Mouse (Mus musculus) MEL (cell line): Measurements from ENCODE around the gene Bgn. TPM values are rescaled to one million over a fixed set of nuclear protein-coding genes. Genes with fewer than 3 reads are reported as not detected.

ENCODE experiments used
- DNase-seq: peaks from one replicate; pipeline ENCODE4 v3.0.0; 2011; ENCODE audit warnings: low read depth, low spot score
- H3K27ac ChIP-seq: 2 replicates; pipeline ENCODE4 v1.5.1; 2012; ENCODE audit warnings: low read depth, mild to moderate bottlenecking, control low read depth, low read length, moderate library complexity; ENCODE audit not compliant: control insufficient read depth
- H3K27me3 ChIP-seq, 2 experiments: fragments of 150-350 bp in 1 of 2; sonication (generic) in 1 of 2; 2 replicates each; pipeline ENCODE4 v1.6.1; 2012; ENCODE audit warnings: low read length in 2 of 2, mild to moderate bottlenecking in 2 of 2, improper control_type of control experiment in 1 of 2, moderate library complexity in 1 of 2; ENCODE audit not compliant: insufficient read depth in 2 of 2, control insufficient read depth in 1 of 2
- H3K36me3 ChIP-seq, 2 experiments: 2 replicates each; pipeline ENCODE4 v1.6.1; 2012 to 2014; ENCODE audit warnings: low read length in 2 of 2, improper control_type of control experiment in 1 of 2, inconsistent platforms in 1 of 2, mild to moderate bottlenecking in 1 of 2; ENCODE audit not compliant: insufficient read depth in 2 of 2, control insufficient read depth in 1 of 2
- H3K4me1 ChIP-seq, 2 experiments: fragments of 150-350 bp in 1 of 2; sonication (generic) in 1 of 2; 2 replicates each; pipeline ENCODE4 v1.6.1; 2012; ENCODE audit warnings: low read length in 2 of 2, improper control_type of control experiment in 1 of 2, mild to moderate bottlenecking in 1 of 2; ENCODE audit not compliant: insufficient read depth in 2 of 2, control insufficient read depth in 1 of 2
- H3K4me3 ChIP-seq, 2 experiments: fragments of 150-350 bp in 1 of 2; sonication (generic) in 1 of 2; 2 replicates each; pipeline ENCODE4 v1.5.1; 2012; ENCODE audit warnings: low read depth in 2 of 2, low read length in 2 of 2, mild to moderate bottlenecking in 2 of 2, moderate library complexity in 2 of 2, control low read depth in 1 of 2, improper control_type of control experiment in 1 of 2; ENCODE audit not compliant: control insufficient read depth in 1 of 2, insufficient read depth in 1 of 2
- H3K79me2 ChIP-seq: 2 replicates; pipeline ENCODE4 v1.6.1; 2012; ENCODE audit warnings: mild to moderate bottlenecking, low read length, moderate library complexity; ENCODE audit not compliant: control insufficient read depth, poor library complexity, insufficient read depth
- H3K9ac ChIP-seq: 2 replicates; pipeline ENCODE4 v1.6.1; 2012; ENCODE audit warnings: low read depth, mild to moderate bottlenecking, control low read depth, low read length, moderate library complexity; ENCODE audit not compliant: control insufficient read depth, poor library complexity, severe bottlenecking
- H3K9me3 ChIP-seq: fragments of 150-350 bp; sonication (generic); replicated peaks from 2 replicates; pipeline ENCODE4 v1.6.1; 2012; ENCODE audit warnings: mild to moderate bottlenecking, low read length, improper control_type of control experiment, moderate library complexity; ENCODE audit not compliant: insufficient read depth
- CHD1 ChIP-seq: IDR thresholded peaks from 2 replicates; pipeline ENCODE4 v1.6.1; 2012; ENCODE audit warnings: low read depth, mild to moderate bottlenecking, inconsistent platforms, low read length, improper control_type of control experiment
- CTCF ChIP-seq, 3 experiments: IDR thresholded peaks in 2 of 3; conservative IDR thresholded peaks in 1 of 3; 2 replicates each; pipeline ENCODE4 v1.5.1; 2011 to 2012; ENCODE audit warnings: low read length in 3 of 3, low read depth in 2 of 3, mild to moderate bottlenecking in 2 of 3, improper control_type of control experiment in 1 of 3, inconsistent platforms in 1 of 3, mixed read lengths in 1 of 3, moderate library complexity in 1 of 3; ENCODE audit not compliant: control insufficient read depth in 1 of 3, insufficient read depth in 1 of 3, poor library complexity in 1 of 3, severe bottlenecking in 1 of 3
- GABPA ChIP-seq: IDR thresholded peaks from 2 replicates; pipeline ENCODE4 v1.6.1; 2012; ENCODE audit warnings: low read depth, mild to moderate bottlenecking, inconsistent platforms, low read length, improper control_type of control experiment, moderate library complexity
- GATA1 ChIP-seq: IDR thresholded peaks from 2 replicates; pipeline ENCODE4 v1.6.1; 2011; ENCODE audit warnings: low read depth, low read length, improper control_type of control experiment
- MAX ChIP-seq: IDR thresholded peaks from 2 replicates; pipeline ENCODE4 v1.6.1; 2011; ENCODE audit warnings: low read length, improper control_type of control experiment
- MAZ ChIP-seq: IDR thresholded peaks from 2 replicates; pipeline ENCODE4 v1.6.1; 2012; ENCODE audit warnings: low read depth, mild to moderate bottlenecking, inconsistent platforms, low read length, improper control_type of control experiment
- MEF2A ChIP-seq: IDR thresholded peaks from 2 replicates; pipeline ENCODE4 v1.6.1; 2014; ENCODE audit warnings: low read depth, mild to moderate bottlenecking, inconsistent platforms, low read length, improper control_type of control experiment; ENCODE audit not compliant: poor library complexity, insufficient replicate concordance, severe bottlenecking; ENCODE audit errors: extremely low read depth
- MXI1 ChIP-seq: IDR thresholded peaks from 2 replicates; pipeline ENCODE4 v1.6.1; 2011; ENCODE audit warnings: mild to moderate bottlenecking, low read depth, low read length, improper control_type of control experiment
- MYB ChIP-seq: IDR thresholded peaks from 2 replicates; pipeline ENCODE4 v1.6.1; 2011; ENCODE audit warnings: mild to moderate bottlenecking, low read depth, low read length, improper control_type of control experiment
- NRF1 ChIP-seq: IDR thresholded peaks from 2 replicates; pipeline ENCODE4 v1.6.1; 2014; ENCODE audit warnings: low read depth, mild to moderate bottlenecking, inconsistent platforms, low read length, improper control_type of control experiment, moderate library complexity; ENCODE audit not compliant: poor library complexity, insufficient read depth, severe bottlenecking
- POLR2A ChIP-seq, 2 experiments: IDR thresholded peaks; 2 replicates each; pipeline ENCODE4 v1.6.1; 2011 to 2012; ENCODE audit warnings: low read length in 2 of 2, mild to moderate bottlenecking in 2 of 2, control low read depth in 1 of 2, improper control_type of control experiment in 1 of 2, low read depth in 1 of 2, moderate library complexity in 1 of 2; ENCODE audit not compliant: control insufficient read depth in 1 of 2, insufficient read depth in 1 of 2, poor library complexity in 1 of 2
- RAD21 ChIP-seq: IDR thresholded peaks from 2 replicates; pipeline ENCODE4 v1.6.1; 2011; ENCODE audit warnings: mild to moderate bottlenecking, low read depth, low read length, improper control_type of control experiment
- SMC3 ChIP-seq: IDR thresholded peaks from 2 replicates; pipeline ENCODE4 v1.6.1; 2011; ENCODE audit warnings: low read depth, low read length, improper control_type of control experiment
- ZKSCAN1 ChIP-seq: IDR thresholded peaks from 2 replicates; pipeline ENCODE4 v1.6.1; 2012; ENCODE audit warnings: low read depth, mild to moderate bottlenecking, inconsistent platforms, low read length, improper control_type of control experiment, moderate library complexity
- polyA plus RNA-seq, 2 experiments: library from polyadenylated mRNA; stranded (reverse) in 1 of 2; unstranded in 1 of 2; fragments of >175 nt in 1 of 2; fragments of >200 nt in 1 of 2; gene quantifications; 2 replicates each; pipeline versions ENCODE4 v1.2.1 to v1.2.4; 2012; ENCODE audit warnings: low replicate concordance in 2 of 2, low read depth in 1 of 2; ENCODE audit not compliant: insufficient read length in 2 of 2, insufficient read depth in 1 of 2, missing spikeins in 1 of 2
- total RNA-seq: library from RNA; depleted of rRNA; stranded (reverse); fragments of 300-350 nt; gene quantifications from 2 replicates; pipeline ENCODE4 v1.2.3, GENCODE M21; 2012; rRNA removed

Bgn gene
- total and polyA plus RNA-seq, 3 experiments, result not detected

GRCm38 (mm10) chrX:73526410-73526887, 43.0 kb downstream of the Bgn start:
- Histone ChIP-seq H3K36me3 (no peaks in the 10 kb centered on the region), H3K4me1 (no peaks in the 10 kb centered on the region), H3K27ac (no peak overlapping the region), H3K9me3 (no peaks in the 10 kb centered on the region), H3K79me2 (no peaks in the 10 kb centered on the region), H3K4me3 (no peak overlapping the region), H3K27me3 (no peaks in the 10 kb centered on the region), H3K9ac (no peak overlapping the region)
- DNase-seq, result peak; percentile 25
- TF ChIP-seq RAD21 (peak; percentile 5), MEF2A (no peak), CTCF (IDR thresholded peaks at IDR 0.05 in 2 of 3, conservative IDR thresholded peaks at IDR 0.05 in 1 of 3; ENCODE audit: control insufficient read depth in 1 of 3, insufficient read depth in 1 of 3, low read depth in 2 of 3, low read length in 3 of 3, poor library complexity in 1 of 3, severe bottlenecking in 1 of 3) (peak; percentile 7 to 24 (median 13); a peak in 2 of 6 replicates)

DNA sequence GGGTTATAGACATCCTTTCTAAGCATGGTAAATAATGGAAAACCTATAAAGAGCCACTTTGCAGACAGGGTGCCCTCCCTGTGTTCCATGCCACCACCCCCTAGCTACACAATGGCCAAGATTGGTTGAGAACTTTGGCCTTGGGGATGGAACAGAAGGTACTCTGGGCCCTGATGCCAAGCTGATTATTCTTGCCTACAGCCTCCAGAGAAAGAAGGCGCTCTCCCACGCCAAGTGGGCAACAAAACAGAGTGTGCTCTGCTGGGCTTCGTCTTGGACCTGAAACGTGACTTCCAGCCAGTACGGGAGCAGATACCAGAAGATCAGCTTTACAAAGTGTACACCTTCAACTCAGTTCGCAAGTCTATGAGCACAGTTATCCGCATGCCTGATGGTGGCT, 54.5 kb downstream of the Bgn start:
- TF ChIP-seq MAX (no peak), GATA1 (no peak), CHD1 (no peak), POLR2A (IDR thresholded peaks at IDR 0.05; ENCODE audit: control insufficient read depth in 1 of 2, insufficient read depth in 1 of 2, low read depth in 1 of 2, low read length in 2 of 2, poor library complexity in 1 of 2) (no peak), NRF1 (no peak)
- no peaks in the 10 kb centered on the region for H3K9me3 ChIP-seq
- no peaks in the 10 kb centered on the region for H3K79me2 ChIP-seq
- no peak overlapping the region for H3K27ac ChIP-seq
- DNase-seq, result no peak
- H3K4me1 ChIP-seq, result no peaks in the 10 kb centered on the region
- no peaks in the 10 kb centered on the region for H3K27me3 ChIP-seq
- H3K36me3 ChIP-seq, result no peaks in the 10 kb centered on the region
- H3K9ac ChIP-seq, result no peak overlapping the region
- no peak overlapping the region for H3K4me3 ChIP-seq

- no peak overlapping the region for H3K9ac ChIP-seq
- DNase-seq, result peak; percentile 4
- no peaks in the 10 kb centered on the region for H3K4me1 ChIP-seq
- no peak overlapping the region for H3K27ac ChIP-seq
- H3K4me3 ChIP-seq, result no peak overlapping the region
- H3K27me3 ChIP-seq, result no peaks in the 10 kb centered on the region
- no peaks in the 10 kb centered on the region for H3K9me3 ChIP-seq
- TF ChIP-seq ZKSCAN1 (no peak), RAD21 (peak; percentile 36), SMC3 (peak; percentile 45), CTCF (IDR thresholded peaks at IDR 0.05 in 2 of 3, conservative IDR thresholded peaks at IDR 0.05 in 1 of 3; ENCODE audit: control insufficient read depth in 1 of 3, insufficient read depth in 1 of 3, low read depth in 2 of 3, low read length in 3 of 3, poor library complexity in 1 of 3, severe bottlenecking in 1 of 3) (peak in 2 of 3 experiments; percentile 16 to 38; a peak in 2 of 6 replicates), MAZ (no peak), GABPA (no peak), MYB (no peak), MXI1 (no peak)
- no peaks in the 10 kb centered on the region for H3K79me2 ChIP-seq
- no peaks in the 10 kb centered on the region for H3K36me3 ChIP-seq
Observed at GRCm38 (mm10) chrX:73543340-73543739, 59.9 kb downstream of the Bgn start.

Other genes starting within 250 kb of the Bgn start
- gene Xlr4c, start 240.5 kb upstream of the Bgn start, total RNA-seq, result 12.8 and 18.6 TPM in 2 replicates
- gene Xlr4c, start 240.5 kb upstream of the Bgn start, polyA plus RNA-seq, result 10 to 100 TPM in 1 of 2 experiments, not detected in 1; 37.4 TPM
- gene Xlr3c, start 218.2 kb upstream of the Bgn start, total RNA-seq, result 68.4 and 78.0 TPM in 2 replicates
- 100 to 1,000 TPM in 1 of 2 experiments, 10 to 100 TPM in 1; 73.5 to 162 TPM for gene Xlr3c, start 218.2 kb upstream of the Bgn start, polyA plus RNA-seq
- not detected in 2 replicates for gene Xlr5a, start 190.6 kb upstream of the Bgn start, total RNA-seq
- not detected for gene Xlr5a, start 190.6 kb upstream of the Bgn start, polyA plus RNA-seq
- not detected in 2 replicates for gene Xlr5c, start 190.6 kb upstream of the Bgn start, total RNA-seq
- not detected for gene Xlr5c, start 190.6 kb upstream of the Bgn start, polyA plus RNA-seq
- gene Gm45015, start 146.8 kb upstream of the Bgn start, total RNA-seq, result not detected in 2 replicates
- not detected for gene Gm45015, start 146.8 kb upstream of the Bgn start, polyA plus RNA-seq
- 4.5 and 4.8 TPM in 2 replicates for gene Zfp275, start 141.0 kb upstream of the Bgn start, total RNA-seq
- gene Zfp275, start 141.0 kb upstream of the Bgn start, polyA plus RNA-seq, result 1 to 10 TPM in 1 of 2 experiments, not detected in 1; 5.9 TPM
- 0.04 TPM in 1 of 2 replicates, not detected in the other for gene Gm18336, start 84.9 kb upstream of the Bgn start, total RNA-seq
- not detected for gene Gm18336, start 84.9 kb upstream of the Bgn start, polyA plus RNA-seq
- gene Zfp92, start 72.5 kb upstream of the Bgn start, total RNA-seq, result not detected in 2 replicates
- not detected for gene Zfp92, start 72.5 kb upstream of the Bgn start, polyA plus RNA-seq
- gene Trex2, start 48.3 kb upstream of the Bgn start, total RNA-seq, result not detected in 2 replicates
- gene Trex2, start 48.3 kb upstream of the Bgn start, polyA plus RNA-seq, result not detected
- gene Haus7, start 24.6 kb upstream of the Bgn start, total RNA-seq, result 19.7 and 24.0 TPM in 2 replicates
- 10 to 100 TPM in 1 of 2 experiments, not detected in 1; 27.9 TPM for gene Haus7, start 24.6 kb upstream of the Bgn start, polyA plus RNA-seq
- not detected in 2 replicates for gene Atp2b3, start 19.5 kb downstream of the Bgn start, total RNA-seq
- not detected for gene Atp2b3, start 19.5 kb downstream of the Bgn start, polyA plus RNA-seq
- 3.4 and 4.7 TPM in 2 replicates for gene Dusp9, start 155.8 kb downstream of the Bgn start, total RNA-seq
- 1 to 10 TPM in 1 of 2 experiments, not detected in 1; 5.2 TPM for gene Dusp9, start 155.8 kb downstream of the Bgn start, polyA plus RNA-seq
- gene Pnck, start 176.5 kb downstream of the Bgn start, total RNA-seq, result not detected in 2 replicates
- gene Pnck, start 176.5 kb downstream of the Bgn start, polyA plus RNA-seq, result under 1 TPM in 1 of 2 experiments, not detected in 1; 0.11 TPM
- 4.9 and 5.4 TPM in 2 replicates for gene Slc6a8, start 189.5 kb downstream of the Bgn start, total RNA-seq
- 10 to 100 TPM in 1 of 2 experiments, not detected in 1; 11.9 TPM for gene Slc6a8, start 189.5 kb downstream of the Bgn start, polyA plus RNA-seq
- gene Bcap31, start 232.6 kb downstream of the Bgn start, total RNA-seq, result 156 and 164 TPM in 2 replicates
- 100 to 1,000 TPM in 1 of 2 experiments, not detected in 1; 214 TPM for gene Bcap31, start 232.6 kb downstream of the Bgn start, polyA plus RNA-seq
- gene Abcd1, start 233.0 kb downstream of the Bgn start, total RNA-seq, result 4.8 and 5.4 TPM in 2 replicates
- 10 to 100 TPM in 1 of 2 experiments, not detected in 1; 17.3 TPM for gene Abcd1, start 233.0 kb downstream of the Bgn start, polyA plus RNA-seq